In genomic region chr11:113175323-113175722, GRCm38 (mm10) we compare ENCODE assay signal across 8 mouse cellular contexts.
A peak's percentile ranks its signal among the peaks of the same experiment; 100 is the strongest.
DNase-seq lines count a peak whose midpoint lies in the region; TF ChIP-seq lines count a peak whose summit lies in the region.

No protein-coding gene starts in this region.

- intact Hi-C loops in heart, adult 2 months (cut with DNase I): loop anchor here (5.0 to 10.0 kb wide), 6 partner anchors 117 to 639 kb away; no protein-coding TSS in a partner anchor
- intact Hi-C loops in heart, postnatal 25 days (cut with DNase I): loop anchor here (5.0 to 10.0 kb wide), 3 partner anchors 122 to 442 kb away; partner anchors contain the start of gene Sstr2

- DNase-seq in heart, adult 2 months: no peak
- DNase-seq in heart, postnatal 25 days (ENCODE audit: low spot score): no peak
- peak; percentile 40 for DNase-seq in thymus, adult 2 months
- no peak for DNase-seq in thymus, adult 18-20 months
- peak; percentile 71 for DNase-seq in embryo, embryonic 10 days (ENCODE audit: low spot score)
- DNase-seq in mesoderm, embryonic 11.5 days (ENCODE audit: low read depth, low spot score): peak; percentile 34
- DNase-seq in urinary bladder, postnatal 36 days (ENCODE audit: low spot score in 2 of 2): no peak
- no peak for DNase-seq in heart, embryonic 10.5 days (ENCODE audit: low spot score)

- H3K4me3 ChIP-seq in heart, adult 2 months: no peak overlapping the region
- H3K4me3 ChIP-seq in thymus, adult 2 months (ENCODE audit: control insufficient read depth, insufficient read depth, low read length): no peak overlapping the region
- no peak overlapping the region for H3K4me3 ChIP-seq in heart, embryonic 10.5 days

- no peak overlapping the region for H3K9ac ChIP-seq in heart, adult 2 months (ENCODE audit: low read depth, low read length)

- no peak for TF ChIP-seq POLR2A in heart, adult 2 months (IDR thresholded peaks at IDR 0.05; ENCODE audit: insufficient read depth, low read depth, low read length)
- no peak for TF ChIP-seq POLR2A in thymus, adult 2 months (IDR thresholded peaks at IDR 0.05; ENCODE audit: control insufficient read depth, extremely low read depth, insufficient read depth, low read length, poor library complexity)

- no peaks in the 10 kb centered on the region for H3K9me3 ChIP-seq in heart, embryonic 10.5 days

- peaks cover 2% of the 10 kb centered on the region; the same call in 1 of the 2 replicates for H3K4me1 ChIP-seq in heart, adult 2 months (ENCODE audit: control insufficient read depth, insufficient read depth, low read length)
- peaks cover 16% of the 10 kb centered on the region for H3K4me1 ChIP-seq in thymus, adult 2 months (replicated peaks; ENCODE audit: control insufficient read depth, insufficient read depth, low read length)
- peaks cover 23% of the 10 kb centered on the region for H3K4me1 ChIP-seq in heart, embryonic 10.5 days

- TF ChIP-seq EP300 in heart, adult 2 months (IDR thresholded peaks at IDR 0.05; ENCODE audit: insufficient read depth, low read depth, low read length): no peak

- no peaks in the 10 kb centered on the region for H3K79me2 ChIP-seq in heart, adult 2 months (replicated peaks; ENCODE audit: control insufficient read depth, insufficient read depth, low read length)

- H3K27ac ChIP-seq in heart, adult 2 months: no peak overlapping the region
- no peak overlapping the region for H3K27ac ChIP-seq in thymus, adult 2 months (ENCODE audit: control insufficient read depth, insufficient read depth, low read length)
- H3K27ac ChIP-seq in heart, embryonic 10.5 days: no peak overlapping the region

- no peaks in the 10 kb centered on the region for H3K27me3 ChIP-seq in heart, adult 2 months (ENCODE audit: control insufficient read depth, insufficient read depth, low read length)
- no peaks in the 10 kb centered on the region for H3K27me3 ChIP-seq in thymus, adult 2 months (ENCODE audit: control insufficient read depth, insufficient read depth, low read length)
- peaks cover 13% of the 10 kb centered on the region; the same call in 1 of the 2 replicates for H3K27me3 ChIP-seq in heart, embryonic 10.5 days (ENCODE audit: insufficient read depth, poor library complexity, severe bottlenecking)

- no peaks in the 10 kb centered on the region for H3K36me3 ChIP-seq in heart, adult 2 months (ENCODE audit: control insufficient read depth, insufficient read depth, low read length)
- no peaks in the 10 kb centered on the region for H3K36me3 ChIP-seq in thymus, adult 2 months (ENCODE audit: control insufficient read depth, insufficient read depth, low read length)
- H3K36me3 ChIP-seq in heart, embryonic 10.5 days: no peaks in the 10 kb centered on the region

- peak; percentile 74 for TF ChIP-seq CTCF in heart, adult 2 months (IDR thresholded peaks at IDR 0.05)
- peak; percentile 80; the same call in 1 of the 2 replicates for TF ChIP-seq CTCF in thymus, adult 2 months (IDR thresholded peaks at IDR 0.05; ENCODE audit: borderline replicate concordance, control insufficient read depth, extremely low read depth, insufficient read depth, low read length, poor library complexity)

- WGBS in heart, adult 2 months: 28% methylated on average over 6 of the region's 6 CpGs
- 34% methylated on average over 6 of the region's 6 CpGs for WGBS in thymus, adult 2 months
- WGBS in heart, embryonic 10.5 days: 30% methylated on average over 6 of the region's 6 CpGs

Comparison
In these comparisons a context has a peak if more than half of its experiments do, and no peak if none do; other contexts are left out.
1. DNase-seq: peak in thymus, adult 2 months (single experiment), embryo, embryonic 10 days (single experiment) and mesoderm, embryonic 11.5 days (single experiment); none in heart, adult 2 months (0 of 2), heart, postnatal 25 days (single experiment), thymus, adult 18-20 months (0 of 2), urinary bladder, postnatal 36 days (0 of 2) and heart, embryonic 10.5 days (single experiment).